Mouse (Mus musculus) liver, adult 2 months (tissue): ENCODE data around the gene Il4i1.

ENCODE experiments used
- CTCF ChIP-seq: fragments of 200-500 bp; IDR thresholded peaks from 2 replicates; pipeline ENCODE4 v1.5.1; 2011; ENCODE audit warnings: low read depth, low read length, control low read depth
- POLR2A ChIP-seq: fragments of 200-500 bp; IDR thresholded peaks from 2 replicates; pipeline ENCODE4 v1.6.1; 2011; ENCODE audit warnings: low read length, control low read depth; ENCODE audit not compliant: insufficient read depth; ENCODE audit errors: extremely low read depth

DNA sequence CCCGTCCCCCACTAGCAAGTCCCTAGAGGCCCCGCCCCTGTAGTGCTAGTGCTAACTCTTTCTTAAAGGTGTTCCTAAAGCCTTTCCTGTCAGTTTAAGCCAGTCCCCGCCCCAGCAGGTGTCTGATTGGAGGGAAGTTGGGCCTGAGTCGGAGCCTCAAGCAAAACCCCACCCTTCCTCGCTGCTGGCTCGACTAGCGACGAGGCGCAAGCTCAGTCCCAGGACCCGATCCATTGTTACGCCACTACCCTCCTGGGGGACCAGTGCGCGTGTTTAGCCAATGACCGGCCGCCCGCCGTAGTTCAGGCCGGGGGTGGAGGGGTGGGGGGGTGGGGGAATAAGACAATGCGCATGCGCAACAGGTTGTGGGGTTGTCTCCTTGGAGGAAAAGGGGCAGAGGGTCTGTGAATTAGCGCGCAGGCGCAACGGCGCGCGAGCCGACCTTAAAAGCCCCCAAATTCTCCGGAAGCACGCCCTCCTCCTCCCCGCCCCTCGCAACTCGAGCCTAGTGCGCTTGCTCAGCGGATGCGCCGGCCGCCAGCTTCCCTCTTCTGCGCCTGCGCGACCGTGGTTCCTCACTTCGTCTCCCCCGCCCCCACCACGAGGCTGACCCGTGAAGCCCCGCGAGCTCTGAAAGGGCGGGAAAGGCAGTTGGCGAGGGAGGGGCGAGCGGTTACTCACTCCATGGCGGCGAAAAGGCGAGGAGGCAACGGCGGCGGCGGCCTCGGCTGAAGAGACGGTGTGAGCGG lies at the start of gene Il4i1, which contains the start of gene Nup62:
- TF ChIP-seq CTCF (0 out of 2 replicates have a peak, but pooled peaks have one; percentile 1), POLR2A (peak; percentile 59)
